Mouse (Mus musculus): ENCODE measurements at regions not wholly inside any gene's neighbourhood (a gene's known extent, or its start where the extent isn't known, plus 50 kb on each side); places are given as distances from the start of the nearest gene placed in this dataset.

GRCm38 (mm10) chr2:74119167-74119937, 208.2 kb upstream of the Atp5g3 start:
- no peak overlapping the region for H3K4me3 ChIP-seq (ENCODE audit: low read depth, low read length)
- H3K27me3 ChIP-seq (ENCODE audit: insufficient read depth, low read length) = no peaks in the 10 kb centered on the region
- H3K4me2 ChIP-seq = no peak overlapping the region
- WGBS = 44% methylated on average over 17 of the region's 17 CpGs
- TF ChIP-seq CTCF (IDR thresholded peaks at IDR 0.05; ENCODE audit: low read depth) = no peak
- DNase-seq (no peak), ATAC-seq (ENCODE audit: insufficient read depth) (no peak)
- no peaks in the 10 kb centered on the region for H3K36me3 ChIP-seq (ENCODE audit: insufficient read depth)
- no peak overlapping the region for H3K27ac ChIP-seq (ENCODE audit: low read depth)
- no peak overlapping the region for H3K9ac ChIP-seq
- no peaks in the 10 kb centered on the region for H3K4me1 ChIP-seq (ENCODE audit: insufficient read depth)
- H3K9me3 ChIP-seq (ENCODE audit: low read depth, low read length) = no peaks in the 10 kb centered on the region

GRCm38 (mm10) chr2:74106472-74106871, 195.3 kb upstream of the Atp5g3 start:
- H3K4me2 ChIP-seq = no peak overlapping the region
- no peaks in the 10 kb centered on the region for H3K27me3 ChIP-seq (ENCODE audit: insufficient read depth, low read length)
- ATAC-seq (ENCODE audit: insufficient read depth) (no peak), DNase-seq (no peak)
- no peaks in the 10 kb centered on the region for H3K4me1 ChIP-seq (ENCODE audit: insufficient read depth)
- 84% methylated on average over 4 of the region's 4 CpGs for WGBS
- TF ChIP-seq CTCF (IDR thresholded peaks at IDR 0.05; ENCODE audit: low read depth) = no peak
- no peak overlapping the region for H3K27ac ChIP-seq (ENCODE audit: low read depth)
- H3K9me3 ChIP-seq (ENCODE audit: low read depth, low read length) = no peaks in the 10 kb centered on the region
- no peak overlapping the region for H3K9ac ChIP-seq
- H3K36me3 ChIP-seq (ENCODE audit: insufficient read depth) = no peaks in the 10 kb centered on the region
- no peak overlapping the region for H3K4me3 ChIP-seq (ENCODE audit: low read depth, low read length)

- H3K4me3 ChIP-seq (ENCODE audit: low read depth, low read length) = no peak overlapping the region
- no peak for TF ChIP-seq CTCF (IDR thresholded peaks at IDR 0.05; ENCODE audit: low read depth)
- ATAC-seq (ENCODE audit: insufficient read depth) = no peak
- H3K4me2 ChIP-seq = no peak overlapping the region
- H3K27me3 ChIP-seq (ENCODE audit: insufficient read depth, low read length) = no peaks in the 10 kb centered on the region
- no peak overlapping the region for H3K9ac ChIP-seq
- H3K27ac ChIP-seq (ENCODE audit: low read depth) = no peak overlapping the region
- 0 out of 2 replicates have a peak, but pooled peaks cover 4% of the 10 kb centered on the region for H3K4me1 ChIP-seq (ENCODE audit: insufficient read depth)
- no peaks in the 10 kb centered on the region for H3K36me3 ChIP-seq (ENCODE audit: insufficient read depth)
- DNase-seq = peak; percentile 24
- WGBS = 70% methylated on average over 9 of the region's 9 CpGs
- no peaks in the 10 kb centered on the region for H3K9me3 ChIP-seq (ENCODE audit: low read depth, low read length)
Observed at GRCm38 (mm10) chr2:74099671-74100372, 188.7 kb upstream of the Atp5g3 start.

GRCm38 (mm10) chr2:74096809-74097208, 185.7 kb upstream of the Atp5g3 start:
- WGBS = 76% methylated on average over 2 of the region's 2 CpGs
- no peak for ATAC-seq (ENCODE audit: insufficient read depth)
- Histone ChIP-seq H3K4me1 (ENCODE audit: insufficient read depth) (0 out of 2 replicates have a peak, but pooled peaks cover 4% of the 10 kb centered on the region), H3K27ac (ENCODE audit: low read depth) (no peak overlapping the region), H3K4me3 (ENCODE audit: low read depth, low read length) (no peak overlapping the region), H3K4me2 (no peak overlapping the region), H3K9ac (no peak overlapping the region), H3K27me3 (ENCODE audit: insufficient read depth, low read length) (no peaks in the 10 kb centered on the region), H3K9me3 (ENCODE audit: low read depth, low read length) (no peaks in the 10 kb centered on the region), H3K36me3 (ENCODE audit: insufficient read depth) (no peaks in the 10 kb centered on the region)
- no peak for DNase-seq
- no peak for TF ChIP-seq CTCF (IDR thresholded peaks at IDR 0.05; ENCODE audit: low read depth)

GRCm38 (mm10) chr2:74093494-74093893, 182.4 kb upstream of the Atp5g3 start:
- 66% methylated on average over 7 of the region's 7 CpGs for WGBS
- no peak overlapping the region for H3K9ac ChIP-seq
- TF ChIP-seq CTCF (IDR thresholded peaks at IDR 0.05; ENCODE audit: low read depth) = no peak

GRCm38 (mm10) chr2:74087375-74087774, 176.2 kb upstream of the Atp5g3 start:
- H3K27ac ChIP-seq (ENCODE audit: low read depth) = no peak overlapping the region
- H3K4me3 ChIP-seq (ENCODE audit: low read depth, low read length) = no peak overlapping the region
- no peak for TF ChIP-seq CTCF (IDR thresholded peaks at IDR 0.05; ENCODE audit: low read depth)
- no peaks in the 10 kb centered on the region for H3K27me3 ChIP-seq (ENCODE audit: insufficient read depth, low read length)
- no peaks in the 10 kb centered on the region for H3K4me1 ChIP-seq (ENCODE audit: insufficient read depth)
- H3K36me3 ChIP-seq (ENCODE audit: insufficient read depth) = no peaks in the 10 kb centered on the region
- ATAC-seq (ENCODE audit: insufficient read depth) (no peak), DNase-seq (no peak)
- H3K4me2 ChIP-seq = no peak overlapping the region
- H3K9me3 ChIP-seq (ENCODE audit: low read depth, low read length) = no peaks in the 10 kb centered on the region
- 26% methylated on average over 3 of the region's 3 CpGs for WGBS
- H3K9ac ChIP-seq = no peak overlapping the region

More at GRCm38 (mm10) chr2:74093494-74093893, 182.4 kb upstream of the Atp5g3 start:
- peak; percentile 65; the same call in 1 of the 2 replicates for ATAC-seq (ENCODE audit: insufficient read depth)
- no peak overlapping the region for H3K4me2 ChIP-seq
- H3K27ac ChIP-seq (ENCODE audit: low read depth) = no peak overlapping the region
- no peak overlapping the region for H3K4me3 ChIP-seq (ENCODE audit: low read depth, low read length)
- no peaks in the 10 kb centered on the region for H3K27me3 ChIP-seq (ENCODE audit: insufficient read depth, low read length)
- H3K9me3 ChIP-seq (ENCODE audit: low read depth, low read length) = no peaks in the 10 kb centered on the region
- H3K36me3 ChIP-seq (ENCODE audit: insufficient read depth) = no peaks in the 10 kb centered on the region
- H3K4me1 ChIP-seq (ENCODE audit: insufficient read depth) = no peaks in the 10 kb centered on the region
- peak; percentile 41 for DNase-seq

GRCm38 (mm10) chr2:74084971-74085370, 173.8 kb upstream of the Atp5g3 start:
- no peaks in the 10 kb centered on the region for H3K4me1 ChIP-seq (ENCODE audit: insufficient read depth)
- no peak for TF ChIP-seq CTCF (IDR thresholded peaks at IDR 0.05; ENCODE audit: low read depth)
- H3K9me3 ChIP-seq (ENCODE audit: low read depth, low read length) = no peaks in the 10 kb centered on the region
- H3K27ac ChIP-seq (ENCODE audit: low read depth) = no peak overlapping the region
- H3K4me2 ChIP-seq = no peak overlapping the region
- no peaks in the 10 kb centered on the region for H3K36me3 ChIP-seq (ENCODE audit: insufficient read depth)
- ATAC-seq (ENCODE audit: insufficient read depth) (no peak), DNase-seq (no peak)
- 75% methylated on average over 6 of the region's 6 CpGs for WGBS
- no peak overlapping the region for H3K4me3 ChIP-seq (ENCODE audit: low read depth, low read length)
- no peaks in the 10 kb centered on the region for H3K27me3 ChIP-seq (ENCODE audit: insufficient read depth, low read length)
- H3K9ac ChIP-seq = no peak overlapping the region

Measured in lung, embryonic 14.5 days (tissue).